Mouse (Mus musculus): Measurements from ENCODE around the gene Rfc3.
"Not testable (repeated sequence)": the region's sequence is repeated elsewhere in the genome, so short reads cannot be mapped to it uniquely, and the experiment has no call there.

The Rfc3 gene

DNA sequence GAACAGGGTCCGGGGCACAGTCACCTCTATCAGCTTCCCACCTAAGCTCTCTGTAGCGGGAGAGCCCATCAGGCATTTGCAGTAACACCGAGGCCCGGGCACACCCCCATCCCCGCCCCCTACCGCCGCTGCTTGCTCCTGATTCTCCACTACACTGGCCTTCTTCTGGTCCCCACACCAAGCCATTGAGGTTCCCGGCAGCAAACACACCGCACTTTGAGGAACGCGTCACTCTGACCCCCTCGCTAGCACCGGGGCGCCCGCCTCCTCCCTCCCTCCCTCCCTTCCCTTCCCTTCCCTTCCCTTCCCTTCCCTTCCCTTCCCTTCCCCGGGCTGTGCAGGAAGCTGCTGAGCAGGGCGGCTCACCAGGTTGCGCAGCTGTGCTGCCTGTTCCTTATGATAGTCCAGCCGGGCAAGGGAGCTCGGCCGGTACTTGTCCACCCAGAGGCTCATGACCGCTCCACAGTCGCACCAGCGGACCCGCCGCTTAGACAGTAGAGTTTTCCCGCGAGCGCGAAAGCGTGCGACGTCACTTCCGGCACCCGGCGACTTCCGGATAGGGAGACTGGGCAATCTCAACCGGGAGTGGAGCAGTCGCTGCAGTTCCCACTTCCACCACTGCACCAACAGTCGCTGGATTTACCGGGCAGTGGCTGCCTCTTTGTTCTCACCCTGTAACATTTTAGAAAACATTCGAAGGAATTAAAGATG, at the start of gene Rfc3:
Gene Rfc3, minus strand, starts transcription at position 543 of the 711 bp plus-strand sequence.
- peak; percentile 36 for DNase-seq (ENCODE audit: extremely low read depth, low read depth, low spot score)

DNA sequence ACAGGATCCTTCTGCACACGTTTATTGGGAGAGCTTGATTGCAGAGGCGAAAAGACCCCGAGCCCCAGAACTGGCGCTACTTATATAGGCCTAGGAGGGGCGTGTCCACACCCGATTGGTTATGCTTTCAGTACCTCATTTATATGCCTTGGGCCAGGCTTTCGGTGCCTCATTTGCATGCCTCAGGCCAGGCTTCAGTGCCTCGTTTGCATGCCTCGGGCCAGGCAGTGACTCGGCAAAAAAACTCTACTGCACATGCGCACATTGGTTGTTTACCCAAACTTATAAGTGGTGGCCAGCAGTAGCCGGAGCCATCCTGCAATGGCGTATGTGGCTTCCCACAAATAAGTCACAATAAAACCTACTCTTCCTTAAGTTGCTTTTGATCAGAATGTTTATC, 42.6 kb upstream of the Rfc3 start:
- not testable (repeated sequence) for DNase-seq (ENCODE audit: extremely low read depth, low read depth, low spot score)

DNA sequence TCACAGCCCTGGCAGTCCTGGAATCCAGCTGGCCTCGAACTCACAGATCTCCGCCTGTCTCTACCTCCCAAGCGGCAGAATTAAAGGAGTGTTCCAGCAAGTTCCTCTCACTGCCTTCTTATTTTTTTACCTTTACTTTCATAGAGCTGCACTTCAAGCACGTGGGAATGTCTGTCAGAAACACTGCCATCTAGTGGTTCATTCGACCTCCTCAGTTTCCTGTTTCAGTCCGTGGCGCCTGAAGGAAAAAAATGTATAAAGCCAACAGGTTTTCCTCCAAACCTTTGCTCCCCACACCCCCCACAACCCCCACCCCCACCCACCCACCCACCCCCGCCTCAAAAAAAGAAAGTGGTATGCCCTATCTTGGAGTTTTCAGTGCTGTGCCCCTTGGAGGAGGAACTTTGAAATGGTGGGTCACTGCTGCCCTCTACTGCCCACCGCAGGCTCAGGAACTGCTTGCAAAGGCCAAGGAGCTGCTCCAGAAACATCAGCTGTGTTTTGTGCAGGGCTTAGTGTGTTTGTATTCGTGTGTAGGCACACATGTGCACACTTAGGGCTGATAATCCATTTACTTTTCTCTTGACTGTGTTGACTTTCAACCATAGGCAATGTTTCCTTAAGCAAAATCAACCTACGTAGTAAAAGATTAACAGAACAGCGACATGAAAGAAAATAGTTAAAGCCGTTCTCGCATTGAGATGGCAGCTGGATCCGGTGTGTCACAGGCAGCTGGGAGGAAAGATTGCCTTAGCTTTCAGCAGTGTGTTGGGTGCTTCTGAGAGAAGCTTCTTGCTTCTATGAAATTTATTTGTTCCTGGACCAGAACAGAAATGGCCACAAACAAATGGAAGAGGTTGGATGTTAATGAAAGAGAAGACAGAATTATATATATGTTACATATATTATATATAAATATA, 35.8 kb upstream of the Rfc3 start:
- DNase-seq (ENCODE audit: extremely low read depth, low read depth, low spot score) = peak; percentile 14

GRCm38 (mm10) chr5:151662207-151662606, 11.2 kb upstream of the Rfc3 start:
- no peak for DNase-seq (ENCODE audit: extremely low read depth, low read depth, low spot score)

DNA sequence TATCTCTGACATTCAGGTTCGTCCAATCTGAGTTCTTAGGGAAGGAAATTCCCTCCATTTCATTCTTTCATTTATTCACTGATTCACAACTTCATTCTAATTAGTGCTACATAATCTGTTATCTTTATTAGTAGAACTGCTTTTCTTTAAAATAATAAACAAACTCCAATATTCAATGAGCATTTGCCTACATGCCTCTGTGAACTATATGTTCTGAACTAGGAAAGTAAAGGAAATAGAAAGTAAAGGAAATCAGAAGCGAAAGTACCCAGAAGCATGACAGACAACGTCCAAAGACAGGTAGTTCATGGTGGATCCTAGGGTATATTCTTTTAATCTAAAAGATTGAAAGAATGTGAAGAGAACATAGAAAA, 356 bp upstream of the Rfc3 start:
- no peak for DNase-seq (ENCODE audit: extremely low read depth, low read depth, low spot score)

DNA sequence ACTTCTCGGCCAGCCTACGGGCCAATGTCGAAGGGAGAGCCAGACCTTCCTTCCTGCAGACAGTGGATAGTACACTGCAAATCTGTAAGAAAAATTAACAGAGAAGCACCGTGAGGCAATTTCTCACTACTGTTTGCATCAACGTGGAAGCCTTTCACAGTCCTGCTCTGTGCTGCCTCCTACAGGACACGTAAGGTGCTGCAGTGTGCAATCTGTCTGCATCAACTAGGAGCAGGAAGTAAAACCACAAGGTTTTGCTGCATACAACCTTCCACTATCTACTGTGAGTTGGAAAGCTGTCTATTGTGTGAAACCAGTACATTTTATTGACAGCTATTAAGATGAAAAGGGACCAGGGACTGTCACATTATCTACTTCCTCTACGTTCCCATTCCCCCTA, 6.2 kb downstream of the Rfc3 start:
- no peak for DNase-seq (ENCODE audit: extremely low read depth, low read depth, low spot score)

DNA sequence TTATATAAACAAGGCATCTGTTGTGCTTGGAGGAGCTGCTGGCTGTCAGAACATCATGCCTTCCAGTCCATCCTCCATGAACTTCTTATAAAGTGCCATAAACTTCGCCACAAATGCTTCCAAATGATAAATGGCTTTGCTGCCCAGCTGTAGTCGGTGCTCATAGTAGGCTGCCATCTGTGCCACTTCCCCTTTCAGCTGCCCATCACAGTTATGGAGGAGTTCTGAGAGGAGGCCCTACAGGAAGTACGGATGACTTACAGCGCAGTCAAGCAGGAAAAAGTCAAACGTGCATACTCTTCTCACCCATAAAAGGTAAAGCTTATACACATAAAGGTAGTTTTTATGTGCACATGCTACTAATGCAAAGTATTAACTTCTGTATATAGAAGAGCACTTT, 8.2 kb downstream of the Rfc3 start:
- no peak for DNase-seq (ENCODE audit: extremely low read depth, low read depth, low spot score)

- no peak for DNase-seq (ENCODE audit: extremely low read depth, low read depth, low spot score)
Measured at GRCm38 (mm10) chr5:151642102-151642501, 8.9 kb downstream of the Rfc3 start.

DNA sequence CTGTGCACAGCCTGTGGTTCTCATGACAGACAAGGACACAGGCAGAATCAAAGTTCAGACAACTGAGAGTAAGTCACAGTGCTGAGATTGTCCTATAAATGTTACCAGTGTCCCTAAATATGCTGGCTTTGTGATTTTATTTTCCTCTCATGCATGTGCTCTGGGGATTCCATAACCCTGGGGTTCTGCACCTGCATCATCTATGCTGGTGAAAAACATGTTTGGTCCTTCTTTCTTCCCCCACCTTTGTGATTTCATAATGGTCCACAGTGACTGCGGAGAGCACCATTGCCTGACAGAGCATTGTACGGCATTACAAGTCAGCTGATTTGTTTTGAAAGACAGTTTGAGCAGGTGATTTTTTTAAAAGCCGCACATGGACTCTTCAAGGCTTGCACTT, 45.1 kb downstream of the Rfc3 start, which contains the start of gene Vmn2r18:
Gene Vmn2r18, minus strand, starts transcription at position 101 of the 400 bp plus-strand sequence.
- DNase-seq (ENCODE audit: extremely low read depth, low read depth, low spot score) = no peak

GRCm38 (mm10) chr5:151601696-151602095, 49.3 kb downstream of the Rfc3 start:
- DNase-seq (ENCODE audit: extremely low read depth, low read depth, low spot score) = no peak

Data from fat pad, adult 2 months (tissue).